Mouse (Mus musculus): ENCODE measurements at regions not wholly inside any gene's neighbourhood (a gene's known extent, or its start where the extent isn't known, plus 50 kb on each side); places are given as distances from the start of the nearest gene placed in this dataset.

- no peak for DNase-seq (ENCODE audit: low read depth)
Measured at GRCm38 (mm10) chr3:50813760-50814400, 370.5 kb upstream of the Slc7a11 start.

GRCm38 (mm10) chr3:50815716-50816115 lies 372.3 kb upstream of the Slc7a11 start:
- DNase-seq (ENCODE audit: low read depth), result no peak

GRCm38 (mm10) chr3:50816479-50816878 lies 373.1 kb upstream of the Slc7a11 start:
- DNase-seq (ENCODE audit: low read depth), result no peak

GRCm38 (mm10) chr3:50817361-50817760 lies 373.9 kb upstream of the Slc7a11 start:
- no peak for DNase-seq (ENCODE audit: low read depth)

DNA sequence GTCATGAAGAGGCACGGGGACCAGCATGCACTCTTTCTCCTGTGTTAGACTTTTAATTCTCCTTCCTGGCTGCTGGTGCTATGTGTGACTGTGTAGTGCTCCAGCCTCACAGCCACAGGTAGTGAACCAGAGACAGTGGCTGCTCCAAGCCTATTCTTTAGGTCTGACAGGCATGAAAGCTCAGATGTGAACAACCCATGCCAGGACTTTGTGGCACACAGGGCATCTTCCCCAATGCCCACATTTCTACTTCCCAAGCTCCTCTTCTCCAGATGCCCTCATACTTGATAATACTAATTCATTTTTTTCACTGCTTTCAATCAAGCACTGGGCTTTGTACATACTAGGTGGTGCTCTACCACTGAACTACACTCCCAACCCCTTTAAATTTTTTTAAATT lies 377.4 kb upstream of the Slc7a11 start:
- DNase-seq (ENCODE audit: low read depth), result no peak

DNA sequence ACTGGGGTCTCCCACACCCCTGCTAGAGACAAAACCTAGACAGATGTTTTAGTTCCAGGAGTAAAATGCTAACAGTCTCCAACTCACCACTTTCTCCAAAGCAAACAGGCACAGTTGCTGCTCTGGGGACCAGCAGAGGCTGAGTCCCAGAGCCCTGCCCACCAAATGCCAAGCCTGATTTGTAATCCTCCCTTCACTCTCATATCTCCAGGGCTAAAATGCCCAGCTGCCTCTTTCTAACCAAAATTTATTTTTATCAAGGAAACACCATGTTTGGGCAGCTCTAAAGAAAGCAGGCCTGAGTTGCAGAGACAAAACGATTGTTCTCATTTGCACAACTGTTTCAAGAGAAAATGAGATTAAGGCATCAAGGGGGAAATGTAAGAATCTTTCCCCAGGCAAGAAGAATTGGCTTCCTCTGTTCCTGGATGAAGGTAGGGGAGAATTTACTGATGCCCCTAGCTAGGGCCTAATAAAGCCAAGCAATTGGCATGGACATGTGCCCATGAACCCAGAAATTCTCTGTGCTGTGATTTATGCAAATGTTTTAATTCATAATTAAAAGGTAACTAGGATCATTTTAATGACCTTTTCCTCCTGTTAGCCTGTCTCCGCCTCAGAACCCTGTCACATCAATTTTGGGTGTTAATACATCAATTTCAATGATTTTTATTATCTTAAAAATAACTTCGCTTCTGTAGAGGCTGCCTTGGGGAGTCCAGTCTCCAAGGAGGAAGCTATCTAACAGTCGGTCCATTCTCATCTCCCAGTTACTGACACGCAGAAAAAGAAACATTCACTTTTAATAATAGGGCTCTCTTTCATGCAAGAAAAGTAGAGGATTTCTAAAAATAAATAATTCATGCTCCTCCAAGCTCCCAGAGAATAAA lies 382.4 kb upstream of the Slc7a11 start:
- no peak for DNase-seq (ENCODE audit: low read depth)

GRCm38 (mm10) chr3:50826424-50826819 lies 383.0 kb upstream of the Slc7a11 start:
- no peak for DNase-seq (ENCODE audit: low read depth)

DNA sequence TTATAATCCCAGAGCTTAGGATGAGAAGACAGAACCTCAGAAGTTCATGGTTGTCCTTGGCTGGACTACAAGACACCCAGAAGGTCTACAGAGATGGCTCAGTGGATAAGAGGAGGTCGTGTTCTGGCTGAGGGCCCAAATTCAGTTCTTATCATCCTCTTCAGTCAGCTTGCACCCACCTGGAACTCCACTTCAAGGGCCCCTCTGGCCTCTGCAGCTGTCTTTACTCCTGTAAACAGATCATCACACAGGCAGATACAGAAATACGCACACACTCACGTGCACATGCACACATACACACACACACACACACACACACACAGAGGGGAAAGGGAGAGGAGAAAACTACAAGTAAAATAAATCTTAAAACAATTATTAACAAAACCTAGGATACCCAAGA lies 385.8 kb upstream of the Slc7a11 start:
- DNase-seq (ENCODE audit: low read depth), result no peak

DNA sequence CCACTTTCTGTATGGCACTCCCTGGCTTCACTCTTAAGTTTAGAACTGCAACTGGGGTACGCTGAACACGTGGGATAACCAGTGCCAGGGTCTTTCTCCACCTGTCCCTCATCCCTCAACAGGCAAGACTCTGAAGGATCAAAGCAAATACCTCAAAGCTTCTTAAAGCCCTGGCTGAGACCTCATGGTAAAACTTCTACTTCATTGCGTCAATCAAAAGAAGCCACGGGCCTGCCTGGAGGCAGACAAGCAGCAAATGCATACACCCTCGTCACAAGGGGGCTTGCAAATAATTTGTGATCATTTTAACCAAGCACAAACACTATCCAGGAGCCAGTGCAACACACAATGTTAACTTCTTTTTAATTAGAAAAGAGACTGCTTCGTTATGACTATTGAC lies 387.0 kb upstream of the Slc7a11 start:
- DNase-seq (ENCODE audit: low read depth), result no peak

GRCm38 (mm10) chr3:50830926-50831325 lies 387.5 kb upstream of the Slc7a11 start:
- no peak for DNase-seq (ENCODE audit: low read depth)

DNA sequence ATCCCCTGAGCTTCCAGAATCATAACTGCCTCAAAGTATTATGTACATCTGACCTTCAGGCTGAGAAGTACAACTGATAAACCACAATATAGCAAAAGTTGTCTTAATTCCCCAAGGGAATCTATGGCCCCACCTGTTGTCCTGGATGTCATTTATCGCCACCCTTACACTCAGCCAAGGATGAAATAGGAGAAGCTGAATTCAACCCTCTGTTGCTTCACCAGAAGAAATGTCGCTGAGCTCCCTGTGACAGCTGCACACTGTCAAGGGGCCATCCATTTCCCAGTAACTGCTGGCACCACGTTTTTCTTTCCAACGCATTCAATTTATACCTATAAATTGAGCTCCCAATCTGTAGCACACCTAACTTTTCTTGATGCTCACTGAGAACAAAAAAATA lies 382.0 kb upstream of the Noct start:
- no peak for DNase-seq (ENCODE audit: low read depth)

DNA sequence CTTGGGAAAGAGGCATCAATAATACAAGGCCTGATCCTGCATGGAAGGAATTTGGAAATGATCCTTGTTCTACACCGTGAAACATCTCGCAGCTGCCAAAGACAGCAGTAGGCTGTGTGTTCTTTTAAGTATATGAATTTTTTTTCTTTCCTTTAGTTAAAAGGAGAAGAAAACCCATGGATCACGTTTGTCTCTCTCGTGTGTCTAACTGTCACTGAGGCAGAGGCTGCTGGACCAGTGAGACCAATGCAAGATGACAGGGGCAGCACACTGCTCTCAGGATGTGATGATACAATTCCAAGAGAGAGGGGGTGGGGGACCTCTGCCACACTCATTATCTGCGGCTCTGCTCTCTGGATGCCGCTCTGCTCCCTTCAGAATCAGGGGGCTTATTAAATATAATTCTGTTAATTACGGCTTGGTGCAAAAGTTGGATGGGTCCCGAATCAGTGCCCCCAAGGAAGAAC lies 379.4 kb upstream of the Noct start:
- no peak for DNase-seq (ENCODE audit: low read depth)

- no peak for DNase-seq (ENCODE audit: low read depth)
Measured at GRCm38 (mm10) chr3:50845311-50845710, 378.9 kb upstream of the Noct start.

DNA sequence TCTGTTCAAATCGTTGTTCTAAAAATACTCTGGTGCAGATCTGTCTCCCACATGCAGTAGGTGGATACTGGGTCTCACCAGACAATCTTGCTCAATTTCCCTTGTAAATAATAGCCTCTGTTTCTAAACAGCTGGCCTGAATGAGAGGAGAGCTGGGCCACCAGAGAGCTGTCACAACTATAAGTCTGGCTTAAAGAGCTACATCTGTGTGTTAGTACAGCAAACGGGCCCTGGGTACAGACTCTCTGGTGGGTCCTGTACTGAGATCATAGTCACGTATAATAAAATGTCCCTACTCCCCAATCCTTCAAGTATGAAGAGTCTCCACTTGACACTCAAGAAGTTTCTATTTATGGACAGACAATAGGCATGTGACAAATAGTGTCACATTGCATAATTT lies 375.7 kb upstream of the Noct start:
- DNase-seq (ENCODE audit: low read depth), result no peak

DNA sequence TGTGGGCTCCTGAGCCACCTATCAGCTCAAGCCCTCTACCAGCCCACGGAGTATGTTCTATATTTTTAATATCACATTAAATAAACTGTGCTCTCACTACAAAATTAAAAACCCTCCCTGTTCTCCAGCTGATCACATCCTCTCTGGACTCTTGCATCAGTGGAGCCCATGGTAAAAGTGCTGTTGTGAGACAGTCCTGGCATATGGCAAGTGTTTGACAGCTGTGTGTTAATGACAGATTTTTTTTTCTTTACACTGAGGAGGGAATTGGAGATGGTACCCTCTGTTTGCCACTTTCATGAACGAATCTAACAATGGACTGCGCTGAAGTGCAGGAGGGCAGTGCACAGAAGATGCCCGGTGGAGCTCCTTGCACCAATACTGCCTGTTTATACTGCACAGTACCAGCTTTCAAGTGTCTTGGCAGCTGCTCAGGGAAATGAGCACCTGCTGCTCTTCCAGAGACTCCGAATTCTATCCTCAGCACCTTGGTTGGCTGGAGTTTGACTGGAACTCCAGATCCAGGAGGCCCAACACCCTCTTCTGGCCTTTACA lies 373.1 kb upstream of the Noct start:
- no peak for DNase-seq (ENCODE audit: low read depth)

DNA sequence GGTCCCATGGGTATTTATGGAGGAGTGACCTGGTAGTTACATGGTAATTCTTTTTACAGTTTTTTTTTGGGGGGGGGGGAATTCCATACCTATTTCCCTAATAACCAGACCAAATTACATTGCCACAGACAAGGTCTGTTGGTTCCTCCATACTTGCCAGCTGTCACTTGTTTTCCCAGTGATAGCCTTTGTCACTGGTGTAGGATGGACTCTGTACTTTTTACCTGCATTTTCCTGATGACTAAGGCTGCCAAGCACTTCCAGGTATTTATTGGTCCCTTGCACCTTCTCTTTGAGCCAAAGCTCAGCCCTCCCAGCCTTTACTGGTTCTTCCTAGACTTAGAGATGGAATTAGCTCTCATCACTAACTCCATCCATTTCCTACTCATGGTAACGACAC lies 357.1 kb upstream of the Noct start:
- no peak for DNase-seq (ENCODE audit: low read depth)

GRCm38 (mm10) chr3:50869211-50869610 lies 355.0 kb upstream of the Noct start:
- no peak for DNase-seq (ENCODE audit: low read depth)

DNA sequence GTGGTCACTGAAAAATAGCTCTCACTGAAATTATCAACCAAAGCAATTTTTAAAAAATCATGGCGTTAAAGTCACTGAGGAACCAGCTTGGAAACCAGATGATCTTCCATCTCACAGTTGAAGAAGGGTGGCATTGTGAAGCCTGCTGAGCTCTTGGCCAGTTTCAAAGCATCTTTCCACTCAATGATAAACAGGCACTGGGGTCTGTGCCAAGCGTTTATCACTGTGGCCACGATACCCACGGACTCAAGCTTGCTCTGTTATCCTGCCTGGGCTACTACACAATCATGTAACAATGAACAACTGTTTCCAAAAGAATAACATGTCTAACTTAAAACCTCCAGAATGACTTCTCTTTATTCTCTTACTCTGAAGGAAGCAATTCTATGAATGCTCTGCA lies 345.2 kb upstream of the Noct start:
- DNase-seq (ENCODE audit: low read depth), result no peak

DNA sequence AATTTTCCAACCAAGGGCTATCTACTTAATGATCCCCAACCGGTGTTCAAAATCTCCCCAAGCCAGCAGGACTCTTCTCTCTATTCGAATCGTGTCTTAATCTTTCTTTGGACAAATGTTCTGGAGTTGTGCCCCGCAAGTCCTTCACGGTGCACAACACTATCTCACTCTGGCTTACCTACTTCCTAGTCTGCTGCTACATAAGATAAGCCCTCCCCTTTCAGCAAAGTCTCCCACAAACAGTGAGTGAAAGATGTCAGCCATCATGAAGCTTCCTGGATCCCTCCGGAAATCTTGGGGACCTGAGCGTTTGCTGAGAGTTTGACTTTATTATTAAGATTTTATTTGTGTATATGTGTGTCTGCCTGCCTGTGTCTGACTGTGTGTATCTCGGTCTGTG lies 344.7 kb upstream of the Noct start:
- no peak for DNase-seq (ENCODE audit: low read depth)

- DNase-seq (ENCODE audit: low read depth), result no peak
Measured at GRCm38 (mm10) chr3:50881437-50882248, 342.6 kb upstream of the Noct start.

DNA sequence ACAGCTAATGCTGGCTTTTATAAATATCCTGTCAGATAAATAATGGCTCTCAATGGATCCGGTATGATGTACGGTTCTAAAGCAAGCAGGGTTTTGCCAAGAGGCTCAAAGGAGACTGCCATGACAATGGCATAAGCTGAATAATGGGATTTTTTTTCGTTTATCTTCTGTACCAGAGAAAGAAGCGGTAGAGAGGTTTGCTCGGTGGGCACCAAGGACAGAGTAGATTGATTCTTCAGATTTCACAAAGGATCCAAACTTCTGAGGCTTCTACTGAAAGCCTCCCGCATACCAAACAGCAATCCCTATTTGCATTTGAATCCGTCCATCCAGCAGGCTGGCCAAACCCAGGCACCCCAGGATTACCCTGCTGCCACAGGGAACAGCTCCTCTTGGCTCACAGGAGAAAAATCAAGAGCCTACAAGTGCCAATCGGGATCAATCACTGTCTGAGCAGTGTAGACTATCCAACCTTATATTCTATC lies 342.0 kb upstream of the Noct start:
- no peak for DNase-seq (ENCODE audit: low read depth)

- DNase-seq (ENCODE audit: low read depth), result no peak
Measured at GRCm38 (mm10) chr3:50886336-50886735, 337.9 kb upstream of the Noct start.
